In genomic region chr4:136430609-136431375, GRCm38 (mm10) we compare ENCODE assay signal across 8 mouse cellular contexts. TPM values are rescaled to one million over a fixed set of nuclear protein-coding genes. Genes with fewer than 3 reads are reported as not detected.
DNase-seq lines count a peak whose midpoint lies in the region; ATAC-seq and TF ChIP-seq lines count a peak whose summit lies in the region.

No protein-coding gene starts in this region.

- no peak for TF ChIP-seq POLR2A in thymus, adult 2 months (IDR thresholded peaks at IDR 0.05; ENCODE audit: control insufficient read depth, extremely low read depth, insufficient read depth, low read length, poor library complexity)

- WGBS in heart, postnatal 0 days, result 46% methylated on average over 10 of the region's 11 CpGs
- 21% methylated on average over 11 of the region's 11 CpGs for WGBS in midbrain, embryonic 16.5 days
- 53% methylated on average over 11 of the region's 11 CpGs for WGBS in thymus, adult 2 months

- intact Hi-C loops in heart, postnatal 25 days (cut with DNase I), result loop anchor here (2.0 kb wide), 1 partner anchor 190 kb away; no protein-coding TSS in a partner anchor

- no peak overlapping the region for H3K27ac ChIP-seq in heart, postnatal 0 days (ENCODE audit: low read depth)
- H3K27ac ChIP-seq in midbrain, embryonic 16.5 days (ENCODE audit: low read length), result no peak overlapping the region
- no peak overlapping the region for H3K27ac ChIP-seq in thymus, adult 2 months (ENCODE audit: control insufficient read depth, insufficient read depth, low read length)

- no peak overlapping the region for H3K4me3 ChIP-seq in heart, postnatal 0 days (ENCODE audit: low read depth, low read length)
- H3K4me3 ChIP-seq in midbrain, embryonic 16.5 days (ENCODE audit: low read depth, low read length), result no peak overlapping the region
- H3K4me3 ChIP-seq in thymus, adult 2 months (ENCODE audit: control insufficient read depth, insufficient read depth, low read length), result no peak overlapping the region

- TF ChIP-seq CTCF in heart, postnatal 0 days (IDR thresholded peaks at IDR 0.05; ENCODE audit: low read depth), result no peak
- no peak for TF ChIP-seq CTCF in thymus, adult 2 months (IDR thresholded peaks at IDR 0.05; ENCODE audit: borderline replicate concordance, control insufficient read depth, extremely low read depth, insufficient read depth, low read length, poor library complexity)

- no peaks in the 10 kb centered on the region for H3K36me3 ChIP-seq in heart, postnatal 0 days (replicated peaks; ENCODE audit: control insufficient read depth, insufficient read depth, low read length)
- H3K36me3 ChIP-seq in midbrain, embryonic 16.5 days (ENCODE audit: control insufficient read depth, insufficient read depth, low read length), result no peaks in the 10 kb centered on the region
- H3K36me3 ChIP-seq in thymus, adult 2 months (ENCODE audit: control insufficient read depth, insufficient read depth, low read length), result no peaks in the 10 kb centered on the region

- TF ChIP-seq EP300 in heart, postnatal 0 days (IDR thresholded peaks at IDR 0.05; ENCODE audit: low read depth), result no peak

- DNase-seq in heart, adult 11 months, result peak; percentile 92
- DNase-seq in heart, postnatal 25 days (ENCODE audit: low spot score), result no peak
- DNase-seq in ovary, postnatal 36 days (ENCODE audit: low spot score), result peak; percentile 20
- no peak for DNase-seq in ovary, postnatal 14 days (ENCODE audit: low spot score)
- DNase-seq in heart, postnatal 0 days (ENCODE audit: low spot score), result no peak
- no peak for DNase-seq in layer of hippocampus, adult 18-20 months (ENCODE audit: low spot score in 2 of 2)
- no peak for DNase-seq in thymus, adult 2 months

- H3K4me1 ChIP-seq in heart, postnatal 0 days (ENCODE audit: control insufficient read depth, insufficient read depth), result no peaks in the 10 kb centered on the region
- H3K4me1 ChIP-seq in midbrain, embryonic 16.5 days (ENCODE audit: control insufficient read depth, insufficient read depth, low read length), result peaks cover 5% of the 10 kb centered on the region; the same call in 1 of the 2 replicates
- H3K4me1 ChIP-seq in thymus, adult 2 months (replicated peaks; ENCODE audit: control insufficient read depth, insufficient read depth, low read length), result no peaks in the 10 kb centered on the region

- no peak overlapping the region for H3K4me2 ChIP-seq in heart, postnatal 0 days (ENCODE audit: low read depth, low read length)
- no peak overlapping the region for H3K4me2 ChIP-seq in midbrain, embryonic 16.5 days (ENCODE audit: low read length)

- H3K9me3 ChIP-seq in heart, postnatal 0 days (replicated peaks; ENCODE audit: control insufficient read depth, low read length), result no peaks in the 10 kb centered on the region
- H3K9me3 ChIP-seq in midbrain, embryonic 16.5 days (replicated peaks; ENCODE audit: control insufficient read depth, low read length, poor library complexity, severe bottlenecking), result no peaks in the 10 kb centered on the region

- no peak overlapping the region for H3K9ac ChIP-seq in heart, postnatal 0 days (replicated peaks; ENCODE audit: low read depth, low read length)
- 0 out of 2 replicates have a peak overlapping the region, but pooled peaks have one; percentile 16 for H3K9ac ChIP-seq in midbrain, embryonic 16.5 days (ENCODE audit: low read depth, low read length)

- peaks cover 5% of the 10 kb centered on the region for H3K27me3 ChIP-seq in heart, postnatal 0 days (ENCODE audit: control insufficient read depth, insufficient read depth, low read length)
- H3K27me3 ChIP-seq in midbrain, embryonic 16.5 days (ENCODE audit: control insufficient read depth, insufficient read depth, low read depth, low read length), result no peaks in the 10 kb centered on the region
- no peaks in the 10 kb centered on the region for H3K27me3 ChIP-seq in thymus, adult 2 months (ENCODE audit: control insufficient read depth, insufficient read depth, low read length)

- ATAC-seq in heart, postnatal 0 days (ENCODE audit: insufficient read depth, low read depth), result 0 out of 2 replicates have a peak, but pooled peaks have one; percentile 24
- no peak for ATAC-seq in midbrain, embryonic 16.5 days

RNA-seq across cellular contexts. Expression of gene Htr1d, which starts 7.5 kb away (rescaled TPM):
- not detected for total RNA-seq in heart, postnatal 25 days (2021)
- total RNA-seq in heart, postnatal 0 days (2014; rRNA removed; ENCODE audit: low replicate concordance), result not detected in 2 replicates
- not detected in 2 replicates for polyA plus RNA-seq in heart, postnatal 0 days (2015; fragmentation: Nextera tagmentation; extraction: Ambion mirVana)
- polyA plus RNA-seq in midbrain, embryonic 16.5 days (2015; fragmentation: Nextera tagmentation; extraction: Ambion mirVana), result 2.8 TPM in 2 replicates
- 1 to 10 TPM in 1 of 2 experiments, under 1 TPM in 1; 0.56 to 1.2 TPM for total RNA-seq in layer of hippocampus, adult 18-20 months (2021)
- 0.24 and 0.57 TPM in 2 replicates for polyA plus RNA-seq in thymus, adult 2 months (2012; rRNA removed)

RNA-seq across cellular contexts. Expression of gene 6030445D17Rik, which starts 31.3 kb away (rescaled TPM):
- total RNA-seq in heart, postnatal 25 days (2021), result under 1 TPM; 0.23 to 0.53 TPM
- total RNA-seq in heart, postnatal 0 days (2014; rRNA removed; ENCODE audit: low replicate concordance), result not detected in 2 replicates
- polyA plus RNA-seq in heart, postnatal 0 days (2015; fragmentation: Nextera tagmentation; extraction: Ambion mirVana), result 0.27 and 0.43 TPM in 2 replicates
- 0.14 and 0.20 TPM in 2 replicates for polyA plus RNA-seq in midbrain, embryonic 16.5 days (2015; fragmentation: Nextera tagmentation; extraction: Ambion mirVana)
- under 1 TPM; 0.51 to 0.77 TPM for total RNA-seq in layer of hippocampus, adult 18-20 months (2021)
- polyA plus RNA-seq in thymus, adult 2 months (2012; rRNA removed), result 0.14 and 0.19 TPM in 2 replicates

RNA-seq across cellular contexts. Expression of gene Luzp1, which starts 38.8 kb away (rescaled TPM):
- 10 to 100 TPM; 43.4 to 50.2 TPM for total RNA-seq in heart, postnatal 25 days (2021)
- 22.6 and 24.5 TPM in 2 replicates for total RNA-seq in heart, postnatal 0 days (2014; rRNA removed; ENCODE audit: low replicate concordance)
- 80.2 and 91.1 TPM in 2 replicates for polyA plus RNA-seq in heart, postnatal 0 days (2015; fragmentation: Nextera tagmentation; extraction: Ambion mirVana)
- polyA plus RNA-seq in midbrain, embryonic 16.5 days (2015; fragmentation: Nextera tagmentation; extraction: Ambion mirVana), result 40.8 and 46.7 TPM in 2 replicates
- total RNA-seq in layer of hippocampus, adult 18-20 months (2021), result 10 to 100 TPM; 86.4 to 87.2 TPM
- polyA plus RNA-seq in thymus, adult 2 months (2012; rRNA removed), result 4.1 and 5.0 TPM in 2 replicates

Comparison
In these comparisons a context has a peak if more than half of its experiments do, and no peak if none do; other contexts are left out.
1. DNase-seq: peak in heart, adult 11 months (single experiment) and ovary, postnatal 36 days (single experiment); none in heart, postnatal 25 days (single experiment), ovary, postnatal 14 days (single experiment), heart, postnatal 0 days (single experiment), layer of hippocampus, adult 18-20 months (0 of 2) and thymus, adult 2 months (single experiment).